Mouse (Mus musculus) splenic B cell, adult 2 months (primary cell): ENCODE measurements around the gene Erich2.

ENCODE experiments used
- DNase-seq: peaks from one replicate; pipeline ENCODE4 v3.0.0-alpha.2; 2011; ENCODE audit warnings: low read depth, low spot score
- H3K27me3 ChIP-seq: 2 replicates; pipeline ENCODE4 v1.6.1; 2012; ENCODE audit warnings: mild to moderate bottlenecking, low read length, moderate library complexity, mixed read lengths; ENCODE audit not compliant: control insufficient read depth, poor library complexity, insufficient read depth, severe bottlenecking
- H3K36me3 ChIP-seq: 2 replicates; pipeline ENCODE4 v1.6.1; 2012; ENCODE audit warnings: mild to moderate bottlenecking, low read length, moderate library complexity, mixed read lengths; ENCODE audit not compliant: control insufficient read depth, poor library complexity, insufficient read depth, severe bottlenecking

The Erich2 gene

DNA sequence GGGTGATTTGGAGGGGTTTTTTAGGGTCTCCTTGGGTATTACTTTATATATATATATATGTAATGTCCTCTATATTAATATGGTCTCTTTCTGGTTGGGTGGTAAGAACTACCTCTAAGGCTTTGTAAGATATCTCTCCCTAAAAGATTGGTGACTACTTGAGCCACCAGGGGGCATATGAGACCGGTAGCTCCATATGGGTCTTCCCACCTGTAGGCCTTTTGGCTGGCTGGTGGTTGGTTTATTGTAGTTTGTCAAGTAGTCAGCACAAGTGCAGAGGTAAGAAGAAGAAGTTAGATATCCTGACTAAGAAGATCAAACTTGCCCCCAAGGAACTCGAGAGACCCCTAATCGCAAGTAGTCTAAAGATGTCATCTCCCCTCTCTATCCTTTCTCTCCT lies 45.2 kb downstream of the Erich2 start:
- no peaks in the 10 kb centered on the region for H3K27me3 ChIP-seq
- no peaks in the 10 kb centered on the region for H3K36me3 ChIP-seq
- DNase-seq = peak; percentile 80

DNA sequence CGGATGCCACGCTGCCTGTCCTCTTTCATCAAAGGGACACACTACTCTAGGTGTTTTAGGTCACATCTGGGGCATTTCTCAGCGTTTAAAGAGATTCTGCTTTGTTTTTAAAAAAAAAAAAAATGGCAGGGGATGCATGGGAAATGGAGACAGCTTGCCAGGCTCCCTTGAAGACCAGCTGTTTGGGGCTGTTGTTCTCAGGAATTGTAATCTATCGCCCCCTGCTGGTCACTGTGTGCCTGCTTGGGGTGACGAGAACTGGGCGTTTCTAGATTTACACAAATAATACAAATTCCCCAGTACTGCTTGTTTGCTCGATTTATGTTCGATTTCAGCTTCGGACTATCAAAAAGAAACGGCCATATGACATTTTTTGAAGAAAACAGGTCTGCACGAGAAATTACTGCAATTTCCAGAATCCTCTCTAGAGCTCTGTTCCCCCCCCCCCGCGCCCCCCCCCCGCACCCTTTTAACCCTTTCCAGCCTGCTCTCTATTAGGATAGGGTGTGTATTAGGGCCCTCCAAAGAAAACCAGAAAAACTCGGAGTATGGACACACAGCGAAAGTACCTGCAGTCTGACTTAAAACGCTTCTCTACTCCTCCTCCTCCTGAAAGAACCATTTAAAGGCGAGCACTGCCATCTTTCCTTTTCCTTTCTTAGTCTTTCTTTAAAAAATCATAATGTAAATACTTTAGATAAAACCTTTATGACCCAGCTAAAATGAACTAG lies 49.7 kb downstream of the Erich2 start:
- H3K36me3 ChIP-seq = no peaks in the 10 kb centered on the region
- H3K27me3 ChIP-seq = peaks cover 3% of the 10 kb centered on the region; the same call in 1 of the 2 replicates
- DNase-seq = peak; percentile 94

DNA sequence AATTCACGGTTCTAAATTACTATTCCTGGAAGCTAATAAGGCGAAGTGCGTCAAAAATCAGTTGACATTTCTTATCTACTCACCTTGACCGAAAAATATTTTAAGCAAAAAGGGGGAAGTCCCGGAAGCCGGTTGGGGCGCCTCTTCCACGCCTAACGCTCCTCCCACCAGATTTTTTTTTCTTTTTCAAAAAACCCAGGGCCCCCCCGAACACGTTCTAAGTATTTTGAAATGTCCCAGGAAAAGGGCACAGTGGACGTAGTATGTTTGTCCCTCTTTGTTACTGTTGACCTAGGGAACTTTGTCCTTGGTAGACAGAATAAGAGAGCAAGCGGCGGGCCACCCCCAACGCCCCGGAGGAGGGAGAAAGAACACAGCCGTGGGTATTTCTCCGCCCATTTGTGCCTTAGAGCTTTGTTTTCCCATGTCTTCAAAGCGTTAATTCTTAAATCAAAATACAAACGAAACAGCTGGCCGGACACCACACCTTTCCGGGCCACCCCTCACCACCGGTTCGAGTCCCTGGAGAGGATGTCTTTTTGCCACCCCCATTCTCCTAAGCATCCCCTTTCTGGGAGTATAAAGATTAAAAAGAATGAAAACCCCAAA lies 50.3 kb downstream of the Erich2 start:
- peaks cover 3% of the 10 kb centered on the region; the same call in 1 of the 2 replicates for H3K27me3 ChIP-seq
- DNase-seq = peak; percentile 85
- H3K36me3 ChIP-seq = no peaks in the 10 kb centered on the region

DNA sequence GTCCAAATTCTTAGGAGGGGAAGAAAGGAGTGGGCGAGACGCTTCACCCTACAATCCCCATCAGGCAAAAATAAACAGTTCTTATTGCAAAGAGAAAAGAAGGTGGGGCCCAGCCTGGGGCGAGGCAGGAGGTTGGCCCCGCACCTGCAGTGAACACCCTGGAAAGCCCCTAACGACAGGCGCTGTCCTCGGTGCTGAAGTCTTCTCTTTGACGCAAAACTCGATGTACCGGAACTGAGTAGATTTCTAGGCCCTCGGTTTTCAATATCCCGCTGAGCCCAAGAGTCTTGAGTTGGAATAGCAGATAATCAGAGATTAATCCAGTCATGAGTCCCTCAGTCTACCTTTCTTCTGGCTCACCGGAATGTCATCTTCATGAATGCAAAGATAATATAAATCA lies 50.9 kb downstream of the Erich2 start:
- Histone ChIP-seq H3K27me3 (peaks cover 3% of the 10 kb centered on the region; the same call in 1 of the 2 replicates), H3K36me3 (no peaks in the 10 kb centered on the region)
- DNase-seq = peak; percentile 97

DNA sequence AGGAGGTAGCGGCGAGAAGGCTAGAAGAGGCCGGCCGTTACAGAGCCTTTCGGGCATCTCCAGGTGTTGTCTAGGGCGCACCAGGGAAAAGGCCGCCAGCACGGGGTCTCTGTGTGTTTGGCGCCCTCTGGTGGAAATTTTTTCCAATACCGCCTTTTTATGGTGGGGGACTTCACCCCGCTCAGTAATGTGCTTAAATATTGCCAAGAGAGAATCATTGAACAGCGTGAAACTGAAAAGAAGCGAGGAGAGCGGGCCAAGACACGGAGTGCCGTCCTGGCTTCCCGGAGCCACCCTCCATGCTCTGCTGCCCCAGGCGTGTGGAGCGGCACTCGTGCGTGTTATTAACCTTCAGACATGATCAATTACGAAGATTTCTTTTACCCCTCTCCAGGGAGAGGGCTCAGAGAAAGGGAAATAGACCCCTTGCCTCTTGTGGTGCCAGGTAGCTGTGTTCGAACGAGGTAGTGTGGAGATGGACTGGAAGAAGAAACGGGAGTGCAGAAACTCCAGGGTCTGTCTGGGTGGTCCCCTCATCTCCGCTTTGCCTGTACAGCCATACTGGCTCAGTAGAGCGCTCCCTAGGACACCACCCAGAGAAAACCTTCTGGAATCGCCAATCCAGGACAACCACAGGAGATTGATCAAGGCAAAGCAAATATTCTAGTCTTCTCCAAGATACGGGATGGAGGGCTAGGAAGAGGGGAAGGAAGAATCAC lies 52.6 kb downstream of the Erich2 start:
- no peaks in the 10 kb centered on the region for H3K36me3 ChIP-seq
- peaks cover 3% of the 10 kb centered on the region; the same call in 1 of the 2 replicates for H3K27me3 ChIP-seq
- DNase-seq = peak; percentile 72

DNA sequence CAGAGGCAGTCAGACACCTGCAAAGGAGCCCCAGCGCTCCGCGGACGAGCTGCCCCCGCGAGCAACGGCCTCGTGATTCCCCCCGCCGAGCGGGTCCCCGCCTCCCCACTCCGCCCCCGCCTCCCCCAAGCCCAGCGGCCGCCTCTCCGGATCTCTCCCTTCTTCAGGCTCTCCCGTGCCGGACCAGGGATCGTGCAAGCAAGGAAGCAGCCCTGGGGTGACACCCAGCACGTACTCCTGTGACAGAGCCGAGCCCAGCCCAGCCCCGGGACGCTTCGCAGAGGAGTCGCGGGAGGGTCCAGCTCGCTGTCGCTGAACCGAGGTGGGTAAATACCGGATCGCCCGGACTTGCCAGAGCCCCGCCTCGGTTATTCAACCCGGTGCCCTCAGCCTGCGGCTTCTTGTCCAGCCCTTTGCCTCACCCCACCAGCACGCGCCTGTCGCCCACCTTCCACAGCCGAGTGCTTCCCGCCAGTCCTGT lies 53.4 kb downstream of the Erich2 start:
- Histone ChIP-seq H3K27me3 (peaks cover 3% of the 10 kb centered on the region; the same call in 1 of the 2 replicates), H3K36me3 (no peaks in the 10 kb centered on the region)
- DNase-seq = peak; percentile 59

DNA sequence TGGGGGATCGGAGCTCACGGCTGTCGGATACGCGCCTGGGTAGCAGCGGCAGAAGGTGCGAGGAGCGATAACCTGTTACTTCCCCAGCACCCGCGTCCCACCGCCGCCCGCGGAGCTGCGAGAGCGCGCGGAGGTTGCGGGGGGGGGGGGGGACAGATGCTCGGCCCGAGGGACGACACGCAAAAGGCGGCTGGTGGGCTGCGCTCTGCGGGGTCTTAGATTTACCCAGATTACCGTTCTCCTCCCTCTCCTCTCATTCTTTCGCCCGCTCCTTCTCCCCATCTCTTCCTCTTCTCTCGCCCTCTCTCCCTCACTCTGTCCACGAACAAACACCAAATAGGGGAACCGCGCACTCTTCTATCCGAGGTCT lies 54.0 kb downstream of the Erich2 start:
- Histone ChIP-seq H3K27me3 (peaks cover 3% of the 10 kb centered on the region; the same call in 1 of the 2 replicates), H3K36me3 (no peaks in the 10 kb centered on the region)
- DNase-seq = no peak

DNA sequence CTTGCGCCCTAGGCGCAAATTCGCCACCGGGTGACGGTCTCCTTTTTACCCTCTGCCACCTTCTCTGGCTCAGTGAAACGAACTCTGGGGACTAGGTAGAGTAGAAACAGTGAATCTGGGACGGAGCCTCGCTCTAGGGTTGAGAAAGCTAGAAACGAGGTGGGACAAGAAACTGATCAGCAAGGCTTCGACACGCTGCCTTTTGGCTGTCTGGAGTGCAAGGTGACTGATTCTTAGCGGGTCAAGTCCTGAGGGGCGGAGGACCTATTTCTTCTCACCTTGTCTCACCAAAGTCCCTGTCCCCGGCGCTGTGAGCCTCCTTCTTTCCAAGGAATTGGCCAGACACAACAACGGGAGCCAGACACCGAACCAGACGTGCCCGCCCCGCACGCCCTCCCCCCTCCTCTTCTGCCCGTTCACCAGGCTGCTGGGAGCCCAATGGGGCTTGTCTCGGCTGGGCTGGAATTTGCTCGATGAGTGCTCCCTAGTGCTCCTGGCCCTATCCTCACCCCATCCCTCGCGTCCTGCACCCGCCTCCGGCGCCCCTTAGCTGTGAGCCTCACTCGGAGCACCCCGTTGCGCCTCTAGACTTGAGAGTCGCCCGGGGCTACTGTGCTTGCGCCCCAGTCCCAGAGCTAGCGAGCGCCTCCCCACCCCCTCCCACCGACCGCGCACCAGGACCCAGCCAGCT lies 54.5 kb downstream of the Erich2 start:
- peaks cover 3% of the 10 kb centered on the region; the same call in 1 of the 2 replicates for H3K27me3 ChIP-seq
- H3K36me3 ChIP-seq = no peaks in the 10 kb centered on the region
- DNase-seq = peak; percentile 42

DNA sequence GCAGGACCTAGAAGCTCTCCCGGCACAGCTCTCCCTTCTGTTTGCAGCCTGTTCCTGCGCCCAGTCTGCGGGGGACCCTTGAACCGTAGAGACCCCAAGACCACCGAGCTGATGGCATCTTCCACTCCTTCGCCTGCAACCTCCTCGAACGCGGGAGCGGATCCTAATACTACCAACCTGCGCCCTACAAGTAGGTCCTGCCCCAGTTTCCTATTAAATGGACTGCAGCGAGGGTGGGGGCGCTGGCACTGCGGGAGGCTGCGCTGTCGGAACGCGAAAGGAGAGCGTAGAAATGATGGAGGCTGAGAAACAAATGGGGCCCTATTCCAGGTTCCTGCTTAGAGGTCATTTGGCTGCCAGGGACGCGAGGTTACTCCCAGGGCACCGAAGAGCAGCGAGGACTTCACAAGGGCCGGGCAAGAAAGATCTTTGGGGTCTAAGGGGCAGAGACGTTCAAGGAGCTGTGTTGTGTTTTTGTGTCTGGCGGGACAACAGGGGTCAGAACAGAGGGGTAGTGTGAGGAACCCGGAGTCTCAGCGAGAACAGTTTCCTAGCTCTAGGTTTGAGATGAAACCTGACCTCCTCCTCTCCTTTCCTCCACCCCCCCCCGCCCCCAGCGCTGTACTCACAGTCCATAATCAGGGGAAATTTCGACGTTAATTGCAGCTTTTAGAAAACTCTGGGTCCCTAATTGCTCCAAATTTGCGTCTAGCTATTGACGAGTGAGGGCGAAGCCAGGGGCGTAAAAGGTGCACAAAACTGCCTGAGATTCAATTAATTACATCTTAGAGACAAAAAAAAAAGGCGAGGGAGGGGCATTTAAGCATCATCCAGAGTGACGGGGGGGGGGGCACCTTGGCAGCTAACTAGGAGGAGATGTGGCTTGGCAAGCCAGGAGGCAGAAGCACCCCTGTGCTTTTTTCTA lies 55.4 kb downstream of the Erich2 start:
- no peak for DNase-seq
- Histone ChIP-seq H3K27me3 (peaks cover 3% of the 10 kb centered on the region; the same call in 1 of the 2 replicates), H3K36me3 (no peaks in the 10 kb centered on the region)

DNA sequence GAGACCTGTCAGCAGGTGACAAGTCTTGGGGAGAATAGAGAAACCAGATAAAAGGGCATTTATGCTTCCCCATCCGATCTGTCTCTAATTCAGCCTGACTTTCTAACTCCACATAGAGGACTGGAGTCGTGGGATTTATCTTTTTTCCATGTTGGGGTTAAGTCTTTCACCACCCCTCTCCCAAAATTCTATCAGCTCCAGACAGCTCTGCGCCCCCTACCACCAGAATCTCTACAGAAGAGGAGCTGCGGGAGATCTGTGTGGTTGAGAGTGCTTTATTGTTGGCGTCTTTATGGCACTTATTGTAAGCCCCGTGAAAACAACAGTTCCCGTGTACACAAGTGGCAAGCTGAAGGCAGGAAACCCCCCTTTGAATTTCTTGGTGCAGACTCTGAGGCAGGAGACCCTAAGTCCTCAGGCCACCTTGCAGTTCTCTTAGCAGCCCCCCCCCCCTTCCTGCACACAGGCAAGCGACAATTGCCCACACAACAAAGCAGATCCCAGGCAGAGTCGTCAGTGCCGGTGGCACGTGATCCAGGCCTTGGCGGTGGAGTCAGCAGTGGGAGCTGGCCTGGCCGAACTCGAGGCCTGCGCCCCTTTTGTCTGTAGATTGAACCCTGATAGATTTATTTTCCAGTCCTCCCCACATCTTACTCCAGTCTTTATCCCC lies 56.2 kb downstream of the Erich2 start:
- no peaks in the 10 kb centered on the region for H3K36me3 ChIP-seq

DNA sequence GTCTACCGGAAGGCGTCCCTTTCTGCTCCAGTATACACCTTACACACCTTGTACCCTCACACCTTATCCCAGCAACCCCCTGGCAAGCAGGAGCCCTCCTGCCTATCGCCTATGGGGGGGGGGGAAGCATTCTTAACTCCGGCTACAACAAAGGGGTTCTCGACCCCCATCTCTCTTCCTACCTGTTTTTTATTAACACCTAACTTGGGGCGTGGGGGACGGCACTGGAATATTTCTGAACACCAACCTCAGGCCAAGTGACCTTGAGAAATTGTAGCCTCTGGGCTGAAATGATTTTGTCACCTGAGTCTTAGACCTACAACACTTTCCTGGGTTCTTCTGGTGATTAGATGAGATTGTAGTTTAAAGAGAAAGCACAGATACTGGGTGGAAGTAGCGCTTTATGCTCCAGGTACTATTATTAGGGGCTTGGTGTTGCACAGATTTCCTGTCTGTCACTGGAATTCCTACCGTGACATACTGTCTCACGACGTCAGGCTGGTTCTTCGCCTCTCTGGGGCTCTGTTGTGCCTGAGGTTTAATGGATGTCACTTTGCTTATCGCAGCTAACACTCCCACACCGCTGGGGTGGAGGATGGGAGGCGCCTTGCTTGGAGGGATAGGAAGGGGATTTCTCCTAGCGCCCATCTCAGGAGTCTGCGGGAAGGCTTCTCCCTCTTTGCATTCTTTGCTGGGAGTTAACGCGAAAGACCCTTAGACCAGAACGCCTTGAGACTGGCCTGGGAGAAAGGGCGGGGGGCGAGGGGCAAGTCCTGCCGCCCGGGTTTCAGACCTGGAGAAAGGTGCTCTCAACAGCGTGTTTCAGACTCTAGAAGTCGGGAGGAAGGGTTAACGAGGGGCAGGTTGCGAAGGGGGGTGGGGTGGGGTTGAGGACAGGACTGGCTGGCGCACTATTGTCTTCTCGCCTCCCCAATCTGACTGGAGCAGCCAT lies 57.3 kb downstream of the Erich2 start:
- Histone ChIP-seq H3K36me3 (no peaks in the 10 kb centered on the region), H3K27me3 (peaks cover 3% of the 10 kb centered on the region; the same call in 1 of the 2 replicates)
- no peak for DNase-seq

More for the DNA sequence above, 56.2 kb downstream of the Erich2 start:
- no peak for DNase-seq
- H3K27me3 ChIP-seq = peaks cover 3% of the 10 kb centered on the region; the same call in 1 of the 2 replicates

DNA sequence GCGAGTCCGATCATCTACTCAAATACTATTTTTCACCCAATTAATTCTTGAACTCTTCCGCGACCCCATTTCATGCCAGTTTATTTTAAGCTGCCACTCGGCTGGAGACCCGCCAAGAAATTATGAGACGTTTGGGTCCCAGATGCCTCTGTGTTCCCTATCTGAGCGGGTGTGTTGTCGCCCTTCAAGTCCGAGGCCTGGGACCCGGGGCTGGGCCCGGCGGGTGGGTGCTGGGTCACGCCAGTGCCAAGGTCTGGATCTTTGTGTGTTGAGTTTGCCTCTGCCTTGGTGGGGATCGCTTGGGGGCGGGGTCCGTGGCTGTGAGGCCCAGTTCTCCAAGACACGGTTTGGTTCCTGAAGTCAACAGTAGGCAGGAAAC lies 58.0 kb downstream of the Erich2 start:
- no peaks in the 10 kb centered on the region for H3K36me3 ChIP-seq
- H3K27me3 ChIP-seq = peaks cover 3% of the 10 kb centered on the region; the same call in 1 of the 2 replicates
- DNase-seq = no peak
